Mouse (Mus musculus): ENCODE data around the gene Pbx3. TPM values are rescaled to one million over a fixed set of nuclear protein-coding genes. Genes with fewer than 3 reads are reported as not detected.

Pbx3 gene
- polyA plus RNA-seq, 1 experiment from 2014 or later, result 12.0 TPM

DNA sequence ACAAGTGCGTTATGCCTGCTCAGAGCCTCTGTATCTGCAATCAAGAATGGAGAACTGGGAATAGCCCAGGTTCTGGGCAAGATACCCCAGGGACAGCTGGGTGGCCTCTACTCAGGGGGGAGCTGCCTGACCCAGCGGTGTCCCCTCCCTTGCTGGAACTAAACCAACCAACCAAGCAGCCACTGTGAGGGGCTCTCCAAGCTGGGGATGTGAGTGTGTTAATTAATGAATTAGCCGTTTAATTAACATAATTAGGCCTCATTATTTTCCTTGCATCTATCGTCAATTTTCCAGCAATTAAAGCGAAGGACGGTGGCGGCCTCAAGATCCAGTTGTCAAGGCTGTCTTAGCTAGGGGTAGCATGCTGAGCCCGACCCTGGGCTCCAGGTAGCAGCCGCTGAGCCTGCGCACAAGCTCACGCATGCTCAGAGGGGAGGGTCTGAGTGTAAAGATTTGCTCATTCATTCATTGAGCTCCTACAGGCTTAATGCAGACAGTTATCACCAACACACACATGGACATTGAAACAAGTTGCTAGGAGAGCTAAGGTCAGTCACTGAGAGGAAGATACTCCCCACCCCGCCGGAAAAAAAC lies 243.2 kb downstream of the Pbx3 start:
- Histone ChIP-seq H3K4me1 (0 out of 2 replicates have a peak, but pooled peaks cover 8% of the 10 kb centered on the region), H3K36me3 (no peaks in the 10 kb centered on the region), H3K27me3 (replicated peaks) (0 out of 2 replicates have a peak, but pooled peaks cover 5% of the 10 kb centered on the region), H3K4me3 (no peak overlapping the region), H3K4me2 (no peak overlapping the region), H3K9ac (no peak overlapping the region), H3K27ac (no peak overlapping the region), H3K9me3 (replicated peaks) (no peaks in the 10 kb centered on the region)
- ATAC-seq, result no peak
- 60% methylated on average over 13 of the region's 13 CpGs for WGBS (ENCODE audit: insufficient replicate concordance)

- ATAC-seq, result no peak
- Histone ChIP-seq H3K27me3 (replicated peaks) (0 out of 2 replicates have a peak, but pooled peaks cover under 1% of the 10 kb centered on the region), H3K36me3 (no peaks in the 10 kb centered on the region), H3K4me1 (0 out of 2 replicates have a peak, but pooled peaks cover 8% of the 10 kb centered on the region), H3K4me2 (no peak overlapping the region), H3K27ac (no peak overlapping the region), H3K9me3 (replicated peaks) (no peaks in the 10 kb centered on the region), H3K4me3 (no peak overlapping the region), H3K9ac (no peak overlapping the region)
- 69% methylated on average over 1 of the region's 1 CpGs for WGBS (ENCODE audit: insufficient replicate concordance)
Measured at GRCm38 (mm10) chr2:34127871-34128270, 245.1 kb downstream of the Pbx3 start.

DNA sequence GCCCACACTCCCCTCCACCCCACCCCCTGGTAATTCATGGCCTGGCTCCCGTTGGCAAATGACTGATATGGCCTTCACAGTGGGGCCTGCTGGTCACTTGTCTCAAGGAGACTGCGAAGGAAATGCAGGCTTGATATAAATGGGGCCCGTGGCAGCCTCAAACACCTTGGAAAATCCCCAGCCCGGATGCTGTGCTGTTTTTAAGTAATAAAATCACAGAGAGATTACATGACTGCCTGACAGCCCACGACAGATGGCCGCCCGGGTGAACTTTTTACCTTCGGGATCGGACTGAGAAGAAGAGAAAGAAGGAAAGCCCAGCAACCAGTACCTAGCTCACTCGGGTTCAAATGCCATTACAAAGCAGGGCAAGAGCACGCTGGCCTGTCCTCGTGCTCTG lies 249.0 kb downstream of the Pbx3 start:
- Histone ChIP-seq H3K9me3 (replicated peaks) (no peaks in the 10 kb centered on the region), H3K27me3 (replicated peaks) (0 out of 2 replicates have a peak, but pooled peaks cover 6% of the 10 kb centered on the region), H3K9ac (no peak overlapping the region), H3K27ac (no peak overlapping the region), H3K36me3 (no peaks in the 10 kb centered on the region), H3K4me3 (no peak overlapping the region), H3K4me2 (no peak overlapping the region), H3K4me1 (no peaks in the 10 kb centered on the region)
- 59% methylated on average over 12 of the region's 12 CpGs for WGBS (ENCODE audit: insufficient replicate concordance)
- no peak for ATAC-seq

Other genes with a start within 250 kb of the Pbx3 start
- 50.5 and 52.8 TPM in 2 replicates for gene Mapkap1, start 33.6 kb upstream of the Pbx3 start, polyA plus RNA-seq (2016; fragmentation: Nextera tagmentation; extraction: Ambion mirVana)

Measured in liver, embryonic 12.5 days (tissue).